Mouse (Mus musculus) heart, adult 2 months (tissue): Measurements from ENCODE around the gene Ttll10.

Experiments used
- CTCF ChIP-seq: fragments of 200-600 bp; IDR thresholded peaks from 2 replicates; pipeline ENCODE4 v1.8.1; 2022; ENCODE audit warnings: antibody characterized with exemption, mild to moderate bottlenecking, moderate library complexity
- POLR2A ChIP-seq: fragments of 200-500 bp; IDR thresholded peaks from 2 replicates; pipeline ENCODE4 v1.6.1; 2011; ENCODE audit warnings: mild to moderate bottlenecking, low read depth, low read length, control low read depth; ENCODE audit not compliant: insufficient read depth

DNA sequence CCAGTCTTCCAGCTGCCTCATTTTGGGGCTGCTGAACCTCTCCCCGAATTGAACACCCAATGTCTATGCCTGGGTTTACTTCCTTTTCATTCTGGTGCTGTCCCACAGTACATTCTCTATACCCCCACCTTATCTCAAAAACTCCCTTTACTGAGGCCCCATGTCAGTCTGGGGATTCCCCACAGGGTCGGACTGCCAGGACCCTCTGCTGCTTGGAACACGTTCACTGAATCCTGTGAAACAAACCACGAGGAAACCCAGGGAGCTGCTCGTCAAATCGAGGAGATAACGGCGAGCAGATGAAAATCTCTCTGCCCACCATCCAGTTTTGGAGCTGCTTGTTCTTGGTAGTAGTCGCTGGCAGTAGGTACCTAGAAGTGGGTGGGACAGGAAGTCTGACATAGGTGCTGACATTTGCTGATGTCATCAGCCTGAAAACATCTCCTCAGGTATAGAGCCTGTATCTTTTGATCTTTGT lies 37.2 kb downstream of the Ttll10 start:
- TF ChIP-seq CTCF (no peak), POLR2A (no peak)
